ENCODE assay signal across 6 mouse cellular contexts in the genomic region with DNA sequence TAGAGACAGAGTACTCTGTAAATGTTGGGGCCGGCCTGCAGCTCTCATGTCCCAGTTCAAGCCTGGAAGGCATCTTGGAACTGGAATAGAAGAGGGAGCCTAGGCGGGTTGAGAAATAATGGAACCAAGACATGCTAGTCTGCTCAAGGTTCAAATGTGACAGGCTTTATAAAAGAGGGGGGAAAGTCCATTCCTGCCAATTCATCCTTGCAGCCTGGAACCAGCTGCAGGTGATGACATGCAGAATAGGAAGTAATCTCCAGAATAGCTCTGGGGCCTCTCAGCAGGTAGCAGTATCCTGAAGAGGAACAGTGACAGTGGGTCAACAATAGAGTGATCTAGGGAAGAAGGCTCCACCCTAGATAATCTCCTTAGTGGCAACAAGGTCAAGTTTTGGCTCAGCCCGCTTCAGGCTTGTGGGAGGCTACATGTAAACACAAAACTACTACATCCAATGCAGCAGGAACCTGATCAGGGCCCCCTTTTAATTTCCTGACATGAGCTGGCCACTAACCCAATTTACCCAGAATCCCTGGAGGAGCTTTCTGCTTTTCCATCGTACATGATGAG.
A peak's percentile ranks its signal among the peaks of the same experiment; 100 is the strongest.
DNase-seq lines count a peak whose midpoint lies in the region; ATAC-seq and TF ChIP-seq lines count a peak whose summit lies in the region.
"Not testable (repeated sequence)": the region's sequence is repeated elsewhere in the genome, so short reads cannot be mapped to it uniquely, and the experiment has no call there.

No protein-coding gene starts in this region.

- not testable (repeated sequence) for H3K36me3 ChIP-seq in intestine, embryonic 15.5 days; intestine, postnatal 0 days (ENCODE audit: control insufficient read depth, insufficient read depth)

- H3K9me3 ChIP-seq in intestine, embryonic 15.5 days; intestine, postnatal 0 days (ENCODE audit: control insufficient read depth): not testable (repeated sequence)

- TF ChIP-seq CTCF in intestine, postnatal 0 days (IDR thresholded peaks at IDR 0.05; ENCODE audit: low read depth): not testable (repeated sequence)

- WGBS in intestine, embryonic 15.5 days: 70% methylated on average over 4 of the region's 4 CpGs
- WGBS in intestine, postnatal 0 days: 59% methylated on average over 4 of the region's 4 CpGs

- DNase-seq in ES-CJ7 (ENCODE audit: low read depth, low spot score): peak; percentile 54
- DNase-seq in R1 (ENCODE audit: low read depth, low spot score): peak; percentile 61
- DNase-seq in fat pad, adult 2 months (ENCODE audit: extremely low read depth, low read depth, low spot score): peak; percentile 25
- DNase-seq in kidney, adult 9 months: peak; percentile 36

- not testable (repeated sequence) for H3K9ac ChIP-seq in intestine, embryonic 15.5 days; intestine, postnatal 0 days (ENCODE audit: low read depth, low read length)

- not testable (repeated sequence) for H3K27me3 ChIP-seq in intestine, embryonic 15.5 days (replicated peaks); intestine, postnatal 0 days (replicated peaks; ENCODE audit: control insufficient read depth, insufficient read depth, low read length)

- ATAC-seq in intestine, embryonic 15.5 days: peak; percentile 56
- ATAC-seq in intestine, postnatal 0 days: peak; percentile 77

- not testable (repeated sequence) for H3K4me2 ChIP-seq in intestine, embryonic 15.5 days (replicated peaks); intestine, postnatal 0 days (replicated peaks; ENCODE audit: low read depth)

- H3K4me1 ChIP-seq in intestine, embryonic 15.5 days (replicated peaks); intestine, postnatal 0 days (replicated peaks; ENCODE audit: control insufficient read depth, insufficient read depth, low read length): not testable (repeated sequence)

- not testable (repeated sequence) for H3K4me3 ChIP-seq in intestine, embryonic 15.5 days (replicated peaks); intestine, postnatal 0 days (ENCODE audit: low read depth, low read length)

- not testable (repeated sequence) for H3K27ac ChIP-seq in intestine, embryonic 15.5 days; intestine, postnatal 0 days (ENCODE audit: low read depth, low read length)
